Mouse (Mus musculus) MN1 (cell line): ENCODE measurements around the gene Zfp366.

Experiments
- DNase-seq: peaks from one replicate; pipeline ENCODE4 v3.0.0-alpha.2; 2016; ENCODE audit warnings: low spot score

Gene Zfp366

DNA sequence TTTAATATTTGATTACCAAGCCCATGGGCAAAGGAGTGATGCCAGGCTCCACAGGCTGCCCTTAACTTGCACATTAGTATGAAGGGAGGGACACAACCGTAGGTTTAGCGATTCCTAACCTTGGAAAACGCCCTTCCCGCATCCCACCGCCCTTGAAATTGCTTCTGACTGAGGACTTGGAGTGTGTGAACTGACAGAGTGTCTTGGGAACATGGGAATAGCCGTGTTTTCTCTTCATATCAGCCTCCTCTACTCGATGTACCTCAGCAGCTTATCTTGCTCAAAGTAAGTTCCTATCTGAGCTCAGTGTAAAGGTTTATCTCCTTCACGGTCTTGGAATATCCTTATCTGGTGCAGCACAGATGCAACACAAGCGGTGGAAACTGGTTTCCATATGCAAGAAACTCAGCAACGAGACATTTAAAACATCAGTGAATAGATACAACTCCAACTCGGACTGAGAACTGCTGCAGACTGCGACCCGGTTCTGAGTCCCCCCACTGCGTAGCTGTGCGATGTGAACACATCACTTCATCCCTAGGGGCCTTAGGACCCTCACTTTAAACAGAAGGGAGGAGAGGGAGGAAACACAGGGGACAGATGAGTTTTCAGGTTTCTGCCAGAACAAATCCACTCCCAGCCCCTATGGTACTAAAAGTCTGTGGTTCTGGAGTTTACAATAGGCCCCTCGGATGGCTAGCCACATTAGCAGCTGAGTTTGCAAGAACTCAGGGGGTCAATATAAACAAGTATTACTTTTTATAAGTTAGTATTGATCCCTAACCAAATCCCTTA is 43.0 kb downstream of the Zfp366 start:
- no peak for DNase-seq

DNA sequence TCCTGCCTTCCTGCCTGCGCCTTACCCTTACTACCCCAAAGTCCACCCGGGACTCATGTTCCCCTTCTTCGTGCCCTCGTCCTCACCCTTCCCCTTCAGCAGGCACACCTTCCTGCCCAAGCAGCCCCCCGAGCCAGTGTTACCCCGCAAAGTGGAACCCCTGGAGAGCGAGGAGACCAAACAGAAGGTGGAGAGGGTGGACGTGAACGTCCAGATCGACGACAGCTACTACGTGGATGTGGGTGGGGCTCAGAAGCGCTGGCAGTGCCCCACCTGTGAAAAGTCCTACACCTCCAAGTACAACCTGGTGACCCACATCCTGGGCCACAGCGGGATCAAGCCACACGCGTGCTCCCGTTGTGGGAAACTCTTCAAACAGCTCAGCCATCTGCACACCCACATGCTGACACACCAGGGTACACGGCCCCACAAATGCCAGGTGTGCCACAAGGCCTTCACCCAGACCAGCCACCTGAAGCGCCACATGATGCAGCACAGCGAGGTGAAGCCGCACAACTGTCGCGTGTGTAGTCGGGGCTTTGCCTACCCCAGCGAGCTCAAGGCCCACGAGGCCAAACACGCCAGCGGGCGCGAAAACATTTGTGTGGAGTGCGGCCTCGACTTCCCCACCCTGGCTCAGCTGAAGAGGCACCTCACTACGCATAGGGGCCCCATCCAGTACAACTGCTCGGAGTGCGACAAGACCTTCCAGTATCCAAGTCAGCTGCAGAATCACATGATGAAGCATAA is 44.4 kb downstream of the Zfp366 start:
- DNase-seq: no peak

DNA sequence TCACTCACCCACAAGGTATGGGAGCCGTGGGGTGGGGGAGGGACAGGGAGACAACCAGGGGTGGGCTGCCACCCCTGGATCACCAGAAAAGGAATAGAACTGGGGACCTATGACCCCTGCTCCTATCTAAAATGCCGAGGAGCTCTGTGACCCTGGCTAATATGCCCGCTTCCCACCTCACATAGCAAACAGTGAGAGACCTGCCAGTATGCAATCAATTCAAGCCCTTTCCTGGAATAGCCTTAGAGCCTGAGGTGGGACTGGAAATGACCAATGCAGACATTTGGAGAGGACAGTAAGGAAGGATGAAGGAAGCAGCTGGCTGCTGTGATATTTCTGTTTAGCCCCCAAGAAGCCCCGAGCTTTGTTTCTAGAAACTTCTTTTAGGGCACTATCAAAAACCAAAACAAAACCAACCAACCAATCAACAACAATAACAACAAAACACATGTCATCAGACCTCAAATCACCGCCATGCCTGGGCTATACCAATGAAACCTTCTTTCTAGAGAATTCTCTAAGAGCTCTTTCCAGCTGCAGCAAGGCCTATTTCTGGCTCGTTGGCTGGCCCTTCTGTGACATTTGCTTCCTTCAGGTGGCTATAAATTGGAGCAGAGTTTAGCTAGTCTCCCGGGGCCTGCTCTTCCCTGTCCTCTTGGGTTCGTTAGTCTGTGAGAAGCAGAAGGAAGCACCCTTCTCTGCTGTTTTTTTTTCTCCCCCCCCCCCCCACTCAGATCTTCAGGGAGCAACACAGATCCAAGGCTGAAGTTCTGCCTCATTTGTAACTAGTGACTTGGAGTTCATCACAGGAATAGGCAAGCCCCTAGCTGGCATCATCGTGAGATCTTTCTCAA is 45.2 kb downstream of the Zfp366 start:
- no peak for DNase-seq

DNA sequence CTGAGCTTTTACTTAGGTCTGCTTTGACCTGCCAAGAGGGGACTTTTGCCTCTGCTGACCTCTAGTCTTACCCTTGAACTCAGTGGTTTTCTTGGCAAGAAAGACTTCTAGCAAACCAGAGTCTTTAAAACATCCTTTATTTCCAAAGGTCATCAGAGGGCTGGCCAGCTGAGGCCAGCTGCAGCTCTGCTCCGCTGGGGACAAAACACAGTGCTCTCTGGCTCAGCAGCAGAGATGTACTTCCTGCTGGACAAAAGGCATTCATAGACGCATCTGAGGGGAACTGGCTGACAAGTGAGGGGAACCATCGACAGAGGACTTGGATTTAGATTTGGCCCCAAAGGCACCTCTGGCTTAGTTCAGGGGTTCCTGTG is 45.9 kb downstream of the Zfp366 start:
- no peak for DNase-seq

GRCm38 (mm10) chr13:99233333-99233732 is 48.7 kb downstream of the Zfp366 start:
- DNase-seq: peak; percentile 42

- no peak for DNase-seq
These were observed 49.3 kb downstream of the Zfp366 start for GRCm38 (mm10) chr13:99233956-99234355.

- DNase-seq: no peak
These were observed 51.0 kb downstream of the Zfp366 start for GRCm38 (mm10) chr13:99235428-99236210.

GRCm38 (mm10) chr13:99236222-99236621 is 51.6 kb downstream of the Zfp366 start:
- no peak for DNase-seq

GRCm38 (mm10) chr13:99237122-99237521 is 52.5 kb downstream of the Zfp366 start:
- no peak for DNase-seq

DNA sequence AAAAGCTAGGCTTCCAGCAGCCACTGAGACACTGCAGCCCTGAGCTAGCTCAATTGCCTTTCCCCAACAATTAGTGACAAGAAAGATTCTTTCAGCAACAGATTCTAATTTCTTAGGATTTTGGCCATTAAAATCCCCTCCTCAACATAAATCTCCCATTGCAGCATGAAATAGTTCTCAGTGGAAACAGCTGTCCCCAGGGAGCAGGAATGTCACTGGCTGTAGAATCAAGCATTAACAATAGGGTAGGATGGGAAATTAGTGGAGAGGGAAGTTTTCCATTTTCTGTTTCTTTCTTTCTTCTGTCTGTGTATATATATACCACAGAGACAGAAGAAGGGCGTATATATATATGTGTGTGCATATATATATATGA is 53.2 kb downstream of the Zfp366 start:
- DNase-seq: peak; percentile 35

- DNase-seq: peak; percentile 58
These were observed 53.9 kb downstream of the Zfp366 start for GRCm38 (mm10) chr13:99238217-99239160.

DNA sequence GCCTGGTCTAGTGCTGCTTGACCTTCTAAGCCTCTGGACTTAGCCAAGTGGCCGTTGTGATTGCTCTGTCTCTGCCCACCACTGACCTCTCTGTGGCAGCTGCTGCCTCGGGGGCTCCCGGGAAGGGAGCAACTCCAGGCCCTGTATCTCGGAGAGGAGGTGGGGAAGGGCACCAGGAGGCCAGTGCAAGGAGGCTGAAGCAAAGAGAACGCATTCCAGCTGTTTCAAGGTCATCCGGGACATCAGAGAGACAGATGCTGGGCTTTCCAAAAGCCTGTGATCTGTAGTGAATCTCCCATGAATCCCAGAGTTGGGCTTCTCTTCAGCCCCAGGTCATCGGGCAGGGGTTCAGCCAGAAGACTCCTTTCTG is 54.5 kb downstream of the Zfp366 start:
- DNase-seq: peak; percentile 31

DNA sequence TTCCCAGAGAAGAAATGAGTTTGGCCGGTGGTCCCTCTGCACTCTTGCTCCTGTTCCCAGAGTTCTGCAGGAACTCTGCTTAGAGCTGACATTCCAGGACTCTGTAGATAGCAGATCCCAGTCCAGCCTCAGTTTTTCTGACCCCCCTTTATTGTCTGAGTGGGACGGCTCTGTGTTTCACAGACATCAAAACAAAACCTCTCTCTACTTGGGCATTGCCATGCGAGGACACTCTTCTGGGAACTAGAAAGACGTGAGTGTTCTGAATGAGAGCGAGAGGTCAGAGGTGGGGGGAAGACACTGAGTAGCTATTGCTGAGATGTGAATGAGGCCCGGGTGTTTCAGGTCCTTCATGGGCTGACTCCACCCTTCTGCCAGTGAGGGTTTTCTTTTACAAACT is 55.1 kb downstream of the Zfp366 start:
- DNase-seq: no peak

GRCm38 (mm10) chr13:99241984-99242383 is 57.4 kb downstream of the Zfp366 start:
- no peak for DNase-seq

DNA sequence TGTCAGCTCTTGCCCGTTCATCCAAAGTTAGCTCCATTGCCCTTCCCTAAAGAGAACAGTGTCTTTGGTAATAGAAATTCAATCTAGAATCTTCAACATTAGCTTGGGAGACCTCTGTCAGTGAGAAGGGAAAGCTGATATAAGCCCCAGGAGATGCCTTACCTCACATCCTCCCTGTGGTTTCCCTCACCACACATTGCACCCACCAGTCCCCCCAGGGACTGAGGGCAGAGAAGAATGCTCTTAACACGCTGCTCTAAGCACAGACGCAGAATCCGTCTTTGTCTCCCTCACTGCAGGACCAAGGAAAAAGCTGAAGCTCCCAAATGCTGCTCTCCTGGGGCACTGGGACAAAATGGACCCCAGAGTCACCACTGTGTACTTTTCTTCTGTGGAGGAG is 58.3 kb downstream of the Zfp366 start:
- no peak for DNase-seq

DNA sequence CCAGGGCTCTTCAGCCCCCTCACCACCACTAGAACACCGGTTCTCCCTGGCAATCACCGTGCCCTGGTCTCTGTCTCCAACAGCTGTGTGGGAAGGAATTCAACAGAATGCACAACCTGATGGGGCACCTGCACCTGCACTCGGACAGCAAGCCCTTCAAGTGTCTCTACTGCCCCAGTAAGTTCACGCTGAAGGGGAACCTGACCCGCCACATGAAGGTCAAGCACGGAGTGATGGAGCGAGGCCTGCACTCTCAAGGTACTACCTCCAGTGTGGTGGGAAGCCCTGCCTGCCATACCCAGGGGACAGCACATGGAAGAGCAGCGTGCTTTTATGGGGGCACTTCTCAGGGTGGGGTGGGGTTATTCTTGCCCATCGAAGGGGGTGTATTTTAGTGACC is 59.2 kb downstream of the Zfp366 start:
- no peak for DNase-seq

- no peak for DNase-seq
These were observed 59.8 kb downstream of the Zfp366 start for GRCm38 (mm10) chr13:99244471-99244870.

- DNase-seq: no peak
These were observed 60.3 kb downstream of the Zfp366 start for GRCm38 (mm10) chr13:99244896-99245295.

DNA sequence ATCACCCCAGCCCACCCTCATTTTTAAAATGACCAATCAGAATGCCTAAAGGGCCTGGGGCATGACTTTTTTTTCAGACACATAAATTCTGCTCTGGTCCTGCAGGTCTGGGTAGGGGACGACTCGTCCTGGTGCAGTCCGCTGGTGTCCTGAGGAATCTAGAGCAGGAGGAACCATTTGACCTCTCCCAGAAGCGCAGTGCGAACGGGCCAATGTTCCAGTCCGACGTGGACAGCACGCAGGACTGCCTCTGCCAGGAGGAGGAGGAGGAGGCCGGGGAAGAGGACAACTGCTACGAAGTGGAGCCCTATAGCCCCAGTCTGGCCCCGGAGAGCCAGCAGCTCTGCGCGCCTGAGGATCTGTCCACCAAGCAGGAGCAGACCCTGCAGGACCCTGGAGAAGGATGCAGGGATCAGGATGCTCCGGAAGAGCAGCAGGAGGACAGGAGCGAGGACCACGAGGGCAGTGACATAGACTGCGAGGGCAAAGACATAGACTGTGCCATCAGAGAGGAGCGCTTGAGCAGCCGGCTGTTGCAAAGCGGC is 61.4 kb downstream of the Zfp366 start:
- DNase-seq: no peak

- no peak for DNase-seq
These were observed 66.2 kb downstream of the Zfp366 start for GRCm38 (mm10) chr13:99250806-99251205.
